Mouse (Mus musculus) T-helper 17 cell (primary cell): ENCODE measurements around the gene Lacc1.
"Not testable (repeated sequence)": the region's sequence is repeated elsewhere in the genome, so short reads cannot be mapped to it uniquely, and the experiment has no call there.

Experiments
- in situ Hi-C, 2 experiments: fragments of 300-600 bp; cut with MboI, MseI; formaldehyde crosslinking; loops; 1 replicate in 1 of 2; 2 replicates in 1 of 2; pipeline ENCODE4 v1.15.1; 2025; ENCODE audit warnings: high pct_unique_total_duplicates in 2 of 2

The Lacc1 gene

GRCm38 (mm10) chr14:77036226-77037046 lies at the start of gene Lacc1, which contains the start of gene Ccdc122:
TSS of gene Lacc1 (minus strand) at chr14:77036904.
TSS of gene Ccdc122 (plus strand) at chr14:77036772.
- in situ Hi-C loops: no loop called here

GRCm38 (mm10) chr14:77081248-77081647 lies 44.5 kb upstream of the Lacc1 start:
- in situ Hi-C loops: no loop called here

DNA sequence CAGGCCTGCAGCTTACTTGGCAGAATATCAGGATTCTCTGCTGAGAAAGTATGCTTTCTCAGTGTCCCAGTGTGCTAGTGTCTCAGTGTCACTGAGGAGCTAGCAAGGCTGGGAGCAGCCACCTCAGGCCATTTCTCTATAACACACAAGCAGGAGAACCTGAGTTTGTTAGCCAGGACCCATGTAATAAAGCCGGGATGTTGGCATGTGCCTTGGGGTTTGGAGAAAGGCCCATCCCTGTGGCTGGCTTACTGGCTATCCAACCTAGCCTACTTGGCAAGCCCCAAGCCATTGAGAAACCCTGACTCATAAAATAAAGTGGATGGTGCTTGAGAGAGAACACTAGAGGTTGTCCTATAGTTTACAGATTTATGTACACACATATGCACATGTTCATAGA lies 32.7 kb upstream of the Lacc1 start:
- in situ Hi-C loops: no loop called here

DNA sequence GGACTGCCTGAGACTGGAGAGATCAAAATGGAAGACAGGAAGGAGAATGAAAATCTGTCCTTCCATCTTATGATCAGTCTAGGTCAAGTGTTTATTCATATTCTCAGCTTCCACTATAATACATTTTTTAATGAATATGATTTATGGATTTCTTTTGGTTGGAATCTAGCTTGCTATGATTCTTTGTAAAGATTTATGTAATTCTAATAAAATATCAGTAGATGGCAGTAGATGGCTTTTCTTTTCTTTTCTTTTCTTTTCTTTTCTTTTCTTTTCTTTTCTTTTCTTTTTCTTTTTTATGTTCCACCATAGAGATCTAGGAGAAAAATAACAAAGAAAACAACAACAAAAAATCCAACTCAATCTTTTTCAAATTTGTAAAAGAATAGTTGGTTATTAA lies 16.6 kb upstream of the Lacc1 start:
- in situ Hi-C loops: no loop called here

DNA sequence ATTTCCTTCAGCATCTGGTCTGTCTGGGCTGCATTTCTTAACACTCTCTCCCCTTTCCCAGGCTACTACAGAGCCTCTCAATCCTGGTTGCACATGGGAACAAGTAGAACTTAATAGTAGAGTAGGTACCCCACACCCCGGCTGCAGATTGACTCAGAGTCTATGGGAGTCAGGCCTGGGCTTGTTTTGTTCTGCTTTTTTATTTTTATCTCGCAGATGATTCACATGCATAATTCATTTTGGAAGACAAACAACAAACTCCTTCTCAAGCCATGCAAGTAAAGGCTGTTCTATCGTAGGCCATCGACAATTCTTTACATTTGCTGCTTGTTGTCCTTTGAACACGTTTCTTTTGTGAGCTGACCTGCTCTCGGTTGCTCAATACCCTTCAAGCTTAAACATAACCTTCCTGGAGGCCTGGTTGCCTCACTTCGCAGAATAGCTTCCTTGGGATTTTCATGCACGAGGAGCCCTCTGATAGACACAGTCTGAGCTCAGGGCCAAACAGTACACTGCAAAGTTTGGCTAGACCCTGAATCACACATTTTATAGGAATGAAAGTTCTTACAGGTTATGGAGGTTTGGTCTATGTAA lies 1.2 kb upstream of the Lacc1 start:
- in situ Hi-C loops: no loop called here

- in situ Hi-C loops: no loop called here
These were observed 626 bp upstream of the Lacc1 start for GRCm38 (mm10) chr14:77037330-77037729.

DNA sequence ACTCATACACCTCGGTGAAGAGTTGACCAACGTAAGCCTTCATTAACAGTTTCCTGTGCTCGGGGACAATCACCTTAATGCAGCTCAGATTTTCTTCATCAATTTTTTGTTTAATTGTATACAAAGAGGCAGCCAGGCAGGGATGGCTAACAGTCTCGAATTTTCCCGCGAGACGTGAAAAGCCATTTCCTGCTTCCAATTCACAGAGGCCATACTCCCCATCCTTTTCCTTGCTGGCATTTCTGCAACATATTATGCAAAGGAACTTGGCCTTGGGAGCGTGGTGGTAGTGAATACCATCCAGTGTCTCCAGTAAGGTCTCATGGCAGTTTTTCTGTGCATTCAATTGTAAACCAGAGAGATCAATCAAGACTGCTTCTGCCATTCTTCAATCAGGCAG lies 1.7 kb downstream of the Lacc1 start:
- in situ Hi-C loops: no loop called here

GRCm38 (mm10) chr14:77034175-77034915 lies 2.4 kb downstream of the Lacc1 start:
- in situ Hi-C loops: no loop called here

GRCm38 (mm10) chr14:77033391-77033790 lies 3.3 kb downstream of the Lacc1 start:
- in situ Hi-C loops: no loop called here

DNA sequence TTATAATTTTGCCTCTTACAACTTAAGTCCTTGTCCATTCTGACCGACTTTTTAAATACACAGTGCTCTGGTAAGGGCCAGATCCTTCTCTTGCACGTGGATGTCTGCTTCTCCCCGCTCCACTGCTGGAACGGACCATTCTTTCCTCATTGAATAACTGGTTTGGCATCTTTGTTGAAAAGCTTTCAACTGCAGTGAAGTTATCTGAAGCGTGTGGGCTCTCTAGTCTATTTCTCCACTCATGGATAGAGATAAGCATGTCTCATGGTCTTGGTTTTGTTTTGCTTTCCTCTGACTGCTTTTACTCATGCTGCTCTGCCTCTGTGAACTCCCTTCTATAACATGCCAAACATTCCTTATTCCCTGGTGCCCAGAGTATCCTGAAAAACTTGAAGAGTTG lies 4.3 kb downstream of the Lacc1 start:
- in situ Hi-C loops: no loop called here

- in situ Hi-C loops: no loop called here
These were observed 5.9 kb downstream of the Lacc1 start for GRCm38 (mm10) chr14:77030808-77031207.

GRCm38 (mm10) chr14:77029319-77030054 lies 7.2 kb downstream of the Lacc1 start:
- in situ Hi-C loops: no loop called here

GRCm38 (mm10) chr14:77024499-77024898 lies 12.2 kb downstream of the Lacc1 start:
- in situ Hi-C loops: no loop called here

GRCm38 (mm10) chr14:77017211-77017610 lies 19.5 kb downstream of the Lacc1 start:
- in situ Hi-C loops: no loop called here

DNA sequence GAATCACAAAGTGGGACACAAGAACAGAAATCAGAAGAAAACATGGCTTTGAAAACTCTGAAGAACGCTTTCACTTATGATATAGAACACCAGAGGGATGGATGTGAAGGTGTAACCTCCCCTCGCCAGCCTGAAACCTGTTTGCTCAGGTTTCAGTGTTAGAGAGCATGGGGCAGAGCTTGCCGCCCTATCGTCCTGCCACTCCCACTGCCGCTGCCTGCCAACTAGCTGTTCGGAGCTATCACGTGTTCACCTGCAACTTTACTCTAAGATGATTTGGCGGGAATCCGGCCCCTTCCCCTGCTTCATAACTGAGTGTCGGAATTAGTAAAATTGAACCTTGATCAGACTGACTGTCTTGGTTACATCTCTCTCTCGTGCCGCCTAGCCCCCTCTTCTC lies 19.9 kb downstream of the Lacc1 start:
- in situ Hi-C loops: not testable (repeated sequence)

DNA sequence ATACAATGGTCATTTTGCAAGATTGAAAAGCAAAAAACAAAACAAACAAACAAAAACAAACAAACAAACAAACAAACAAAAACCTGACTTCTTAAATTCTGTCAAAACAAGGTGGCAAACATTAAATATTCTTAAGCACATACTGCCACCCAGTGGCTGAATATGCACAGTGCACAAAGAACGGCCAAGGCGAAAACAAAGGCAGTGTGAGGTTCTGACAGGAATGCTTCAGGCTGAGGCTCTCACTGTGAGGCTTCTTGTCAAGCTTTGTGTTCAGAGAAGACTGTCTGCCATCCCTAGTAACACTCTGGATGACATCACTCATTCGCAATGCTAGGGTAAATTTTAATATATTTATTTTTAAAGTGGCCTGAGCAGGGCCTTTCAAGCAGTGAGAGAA lies 24.9 kb downstream of the Lacc1 start:
- in situ Hi-C loops: no loop called here

DNA sequence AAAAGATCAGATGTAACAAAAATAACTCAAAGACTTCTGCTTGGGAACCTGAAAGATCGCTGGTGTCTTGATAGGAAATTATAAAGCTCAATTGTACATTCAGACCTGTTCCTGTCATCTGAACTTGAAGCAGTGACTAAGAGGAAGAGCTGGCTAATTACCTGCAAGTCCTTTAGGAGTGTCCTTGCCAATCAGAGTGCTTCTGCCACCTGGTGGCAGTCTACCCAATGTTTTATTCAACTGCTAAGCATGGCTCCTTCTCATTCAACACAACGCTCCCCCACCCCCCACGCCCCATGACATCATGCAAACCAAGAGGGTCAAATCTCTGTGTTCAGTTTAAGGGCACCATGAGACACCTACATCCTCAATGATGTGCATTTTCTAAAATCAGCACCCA lies 28.5 kb downstream of the Lacc1 start:
- in situ Hi-C loops: loop anchor here (5.0 kb wide), 3 partner anchors 126 to 521 kb away; no protein-coding TSS in a partner anchor

DNA sequence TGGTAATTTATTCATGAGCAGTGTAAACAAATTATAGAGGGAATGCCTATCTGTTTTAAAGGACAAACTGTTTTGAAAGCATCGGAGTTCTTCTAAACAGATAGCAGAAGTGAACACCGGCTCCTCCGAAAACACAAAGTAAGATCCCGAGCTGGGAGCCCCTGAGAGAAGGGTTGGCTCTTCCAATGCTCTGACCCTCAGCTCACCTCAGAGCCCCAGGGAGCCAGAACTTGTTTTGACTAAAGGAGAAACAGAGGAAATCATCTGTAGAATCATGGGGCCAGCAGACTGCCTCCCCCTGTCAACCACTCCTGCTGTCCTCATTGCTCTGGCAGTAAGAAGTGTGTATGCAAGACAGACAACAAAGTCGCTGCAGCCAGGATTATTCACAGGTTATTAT lies 31.1 kb downstream of the Lacc1 start:
- in situ Hi-C loops: loop anchor here (5.0 kb wide), 3 partner anchors 123 to 518 kb away; no protein-coding TSS in a partner anchor

DNA sequence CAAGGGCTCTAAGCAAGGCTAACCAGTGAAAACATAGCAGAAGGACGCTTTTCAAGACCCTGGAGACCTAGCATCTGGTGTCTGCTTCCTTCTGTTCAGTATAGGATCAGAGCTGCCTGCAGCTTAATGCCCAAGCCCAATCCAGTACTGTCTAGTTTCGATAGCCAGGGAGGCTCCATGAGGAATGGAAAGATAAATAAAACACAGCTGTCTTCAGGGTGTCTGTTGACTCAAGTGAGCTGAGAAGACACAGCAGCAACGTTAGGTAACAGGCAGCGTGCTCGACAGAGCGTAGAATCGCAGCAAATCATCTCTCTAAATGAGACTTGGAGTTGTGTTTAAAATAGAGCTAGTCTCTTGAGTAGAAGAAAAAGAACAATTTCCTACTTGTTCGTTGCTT lies 32.0 kb downstream of the Lacc1 start:
- in situ Hi-C loops: loop anchor here (5.0 kb wide), 3 partner anchors 122 to 517 kb away; no protein-coding TSS in a partner anchor

- in situ Hi-C loops: not testable (repeated sequence)
These were observed 46.4 kb downstream of the Lacc1 start for GRCm38 (mm10) chr14:76990351-76990750.

GRCm38 (mm10) chr14:76981781-76982180 lies 54.9 kb downstream of the Lacc1 start:
- in situ Hi-C loops: no loop called here

DNA sequence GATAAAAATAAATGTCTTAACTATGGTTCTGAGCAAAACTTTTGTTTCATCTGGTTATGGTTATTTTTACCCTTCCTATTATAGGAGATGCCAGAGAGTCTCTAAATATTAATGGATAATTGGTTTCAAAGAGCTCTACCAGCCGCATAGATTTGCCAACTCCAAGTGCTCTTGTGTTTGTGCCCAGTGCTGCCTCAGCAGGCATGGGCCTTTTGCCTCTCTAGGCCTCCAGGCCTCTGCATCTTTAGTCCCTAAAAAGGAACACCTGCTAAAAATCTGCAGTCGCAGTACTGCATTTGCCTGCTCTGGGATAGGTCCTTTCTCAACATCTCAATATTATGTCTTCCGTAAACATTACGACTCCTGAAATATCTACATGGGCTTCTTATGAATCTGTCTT lies 55.5 kb downstream of the Lacc1 start:
- in situ Hi-C loops: no loop called here
